Mouse (Mus musculus): ENCODE measurements around the gene Ece1.

The Ece1 gene

GRCm38 (mm10) chr4:137887337-137887992 is 25.4 kb downstream of the Ece1 start:
- DNase-seq: no peak

- no peak for DNase-seq
Measured at GRCm38 (mm10) chr4:137887993-137888388, 26.0 kb downstream of the Ece1 start.

- no peak for DNase-seq
Measured at GRCm38 (mm10) chr4:137890596-137890995, 28.6 kb downstream of the Ece1 start.

GRCm38 (mm10) chr4:137891553-137892145 is 29.6 kb downstream of the Ece1 start:
- peak; percentile 48 for DNase-seq

- no peak for DNase-seq
Measured at GRCm38 (mm10) chr4:137892713-137893242, 30.7 kb downstream of the Ece1 start.

GRCm38 (mm10) chr4:137896612-137897297 is 34.7 kb downstream of the Ece1 start:
- peak; percentile 77 for DNase-seq

- peak; percentile 70 for DNase-seq
Measured at GRCm38 (mm10) chr4:137897298-137897612, 35.2 kb downstream of the Ece1 start.

GRCm38 (mm10) chr4:137898490-137898889 is 36.5 kb downstream of the Ece1 start:
- no peak for DNase-seq

- no peak for DNase-seq
Measured at GRCm38 (mm10) chr4:137902268-137902667, 40.2 kb downstream of the Ece1 start.

- DNase-seq: no peak
Measured at GRCm38 (mm10) chr4:137902873-137903272, 40.8 kb downstream of the Ece1 start.

GRCm38 (mm10) chr4:137904956-137905551 is 43.0 kb downstream of the Ece1 start:
- DNase-seq: no peak

- DNase-seq: no peak
Measured at GRCm38 (mm10) chr4:137907979-137908378, 45.9 kb downstream of the Ece1 start.

GRCm38 (mm10) chr4:137908489-137908888 is 46.5 kb downstream of the Ece1 start:
- no peak for DNase-seq

GRCm38 (mm10) chr4:137908915-137909314 is 46.9 kb downstream of the Ece1 start:
- DNase-seq: no peak

- no peak for DNase-seq
Measured at GRCm38 (mm10) chr4:137909471-137909870, 47.4 kb downstream of the Ece1 start.

GRCm38 (mm10) chr4:137910382-137911009 is 48.5 kb downstream of the Ece1 start:
- no peak for DNase-seq

- DNase-seq: no peak
Measured at GRCm38 (mm10) chr4:137911657-137912056, 49.6 kb downstream of the Ece1 start.

- DNase-seq: no peak
Measured at GRCm38 (mm10) chr4:137912768-137913305, 50.8 kb downstream of the Ece1 start.

GRCm38 (mm10) chr4:137913321-137914057 is 51.5 kb downstream of the Ece1 start:
- DNase-seq: peak; percentile 36

- DNase-seq: no peak
Measured at GRCm38 (mm10) chr4:137917591-137917990, 55.6 kb downstream of the Ece1 start.

- no peak for DNase-seq
Measured at GRCm38 (mm10) chr4:137918559-137918958, 56.5 kb downstream of the Ece1 start.

GRCm38 (mm10) chr4:137919116-137919515 is 57.1 kb downstream of the Ece1 start:
- DNase-seq: no peak
